8 mouse cellular contexts compared by ENCODE assay signal in genomic region chr11:90390817-90391173, GRCm38 (mm10). TPM values are rescaled to one million over a fixed set of nuclear protein-coding genes. Genes with fewer than 3 reads are reported as not detected.
DNase-seq lines count a peak whose midpoint lies in the region; ATAC-seq lines count a peak whose summit lies in the region.

Gene Hlf, minus strand, starts transcription at chr11:90390895.

- H3K9ac ChIP-seq in hindbrain, embryonic 14.5 days, result peak within 1 kb of the TSS; percentile 63

- no peak within 1 kb of the TSS for H3K27ac ChIP-seq in hindbrain, embryonic 14.5 days

- peaks cover 36% of the 10 kb centered on the region for H3K27me3 ChIP-seq in hindbrain, embryonic 14.5 days (ENCODE audit: control insufficient read depth, insufficient read depth, low read length)

- H3K9me3 ChIP-seq in hindbrain, embryonic 14.5 days (ENCODE audit: control insufficient read depth, low read length), result no peaks in the 10 kb centered on the region

- H3K36me3 ChIP-seq in hindbrain, embryonic 14.5 days (replicated peaks; ENCODE audit: control insufficient read depth, insufficient read depth), result no peaks in the 10 kb centered on the region

- H3K4me3 ChIP-seq in hindbrain, embryonic 14.5 days (replicated peaks; ENCODE audit: low read length), result peak within 1 kb of the TSS; percentile 52

- WGBS in hindbrain, embryonic 14.5 days, result 1% methylated on average over 35 of the region's 40 CpGs

- peaks cover 18% of the 10 kb centered on the region for H3K4me1 ChIP-seq in hindbrain, embryonic 14.5 days (replicated peaks; ENCODE audit: control insufficient read depth, insufficient read depth, low read length)

- H3K4me2 ChIP-seq in hindbrain, embryonic 14.5 days (replicated peaks), result peak within 1 kb of the TSS; percentile 98

- DNase-seq in R1 (ENCODE audit: low read depth, low spot score), result peak; percentile 86
- peak; percentile 94 to 98 for DNase-seq in cerebellum, postnatal 25 days
- peak; percentile 89 to 95 for DNase-seq in frontal cortex, postnatal 36 days (ENCODE audit: low spot score in 2 of 2)
- peak; percentile 98 for DNase-seq in hindbrain, embryonic 14.5 days (ENCODE audit: low spot score)
- DNase-seq in layer of hippocampus, postnatal 25 days (ENCODE audit: extremely low spot score in 1 of 2, low spot score in 1 of 2), result peak; percentile 85 to 89
- peak; percentile 86 for DNase-seq in lung, postnatal 14 days
- DNase-seq in ovary, postnatal 36 days (ENCODE audit: low spot score), result peak; percentile 89
- peak; percentile 91 for DNase-seq in thymus, postnatal 14 days

- ATAC-seq in hindbrain, embryonic 14.5 days (ENCODE audit: low FRiP score), result peak; percentile 95

RNA-seq across cellular contexts. Expression of gene Hlf, which starts in this region (rescaled TPM):
- polyA plus RNA-seq in hindbrain, embryonic 14.5 days (2014; fragmentation: Nextera tagmentation; extraction: Ambion mirVana), result 3.6 and 3.8 TPM in 2 replicates
- total RNA-seq in layer of hippocampus, postnatal 25 days (2021), result 10 to 100 TPM; 65.0 to 70.5 TPM
